Mouse (Mus musculus) hindbrain, embryonic 15.5 days (tissue): ENCODE measurements around the gene Fancm. TPM values are rescaled to one million over a fixed set of nuclear protein-coding genes. Genes with fewer than 3 reads are reported as not detected.

Experiments
- ATAC-seq: fragments of 200-750 bp; cut with Nextera tagmentation; 2 replicates; pipeline ENCODE4 v1.8.0; 2017; ENCODE audit warnings: low read depth, moderate number of reproducible peaks, moderate TSS enrichment; ENCODE audit not compliant: low FRiP score
- H3K27ac ChIP-seq: fragments of 300-500 bp; sonication (generic); replicated peaks from 2 replicates; pipeline ENCODE4 v1.5.1; 2015; ENCODE audit warnings: mild to moderate bottlenecking, inconsistent platforms
- H3K27me3 ChIP-seq: fragments of 300-500 bp; sonication (generic); 2 replicates; pipeline ENCODE4 v1.6.1; 2015; ENCODE audit warnings: control low read depth, inconsistent platforms
- H3K36me3 ChIP-seq: fragments of 300-500 bp; sonication (generic); 2 replicates; pipeline ENCODE4 v1.6.1; 2015; ENCODE audit warnings: control low read depth, inconsistent platforms
- H3K4me1 ChIP-seq: fragments of 300-500 bp; sonication (generic); replicated peaks from 2 replicates; pipeline ENCODE4 v1.6.1; 2015; ENCODE audit warnings: control low read depth, inconsistent platforms
- H3K4me2 ChIP-seq: fragments of 300-500 bp; sonication (generic); 2 replicates; pipeline ENCODE4 v1.6.1; 2015; ENCODE audit warnings: moderate library complexity, mild to moderate bottlenecking, inconsistent platforms
- H3K4me3 ChIP-seq: fragments of 300-500 bp; sonication (generic); 2 replicates; pipeline ENCODE4 v1.5.1; 2015; ENCODE audit warnings: mild to moderate bottlenecking, inconsistent platforms
- H3K9ac ChIP-seq: fragments of 300-500 bp; sonication (generic); 2 replicates; pipeline ENCODE4 v1.6.1; 2015; ENCODE audit warnings: inconsistent platforms
- H3K9me3 ChIP-seq: fragments of 300-500 bp; sonication (generic); 2 replicates; pipeline ENCODE4 v1.6.1; 2016; ENCODE audit warnings: control low read depth, inconsistent platforms
- WGBS: fragments of 180-500 bp; shearing (Covaris S2); methylation state at CpG from one replicate; pipeline ENCODE4 v1.1.7; 2015; 5-methylcytosine and 5-hydroxymethylcytosine counted together
- polyA plus RNA-seq: library from polyadenylated mRNA; unstranded; fragments of >200 nt; fragmentation: Nextera tagmentation; extraction: Ambion mirVana; gene quantifications from 2 replicates; pipeline ENCODE4 v1.2.1, GENCODE M21; 2015

Gene Fancm
- 6.3 and 7.2 TPM in 2 replicates for polyA plus RNA-seq

DNA sequence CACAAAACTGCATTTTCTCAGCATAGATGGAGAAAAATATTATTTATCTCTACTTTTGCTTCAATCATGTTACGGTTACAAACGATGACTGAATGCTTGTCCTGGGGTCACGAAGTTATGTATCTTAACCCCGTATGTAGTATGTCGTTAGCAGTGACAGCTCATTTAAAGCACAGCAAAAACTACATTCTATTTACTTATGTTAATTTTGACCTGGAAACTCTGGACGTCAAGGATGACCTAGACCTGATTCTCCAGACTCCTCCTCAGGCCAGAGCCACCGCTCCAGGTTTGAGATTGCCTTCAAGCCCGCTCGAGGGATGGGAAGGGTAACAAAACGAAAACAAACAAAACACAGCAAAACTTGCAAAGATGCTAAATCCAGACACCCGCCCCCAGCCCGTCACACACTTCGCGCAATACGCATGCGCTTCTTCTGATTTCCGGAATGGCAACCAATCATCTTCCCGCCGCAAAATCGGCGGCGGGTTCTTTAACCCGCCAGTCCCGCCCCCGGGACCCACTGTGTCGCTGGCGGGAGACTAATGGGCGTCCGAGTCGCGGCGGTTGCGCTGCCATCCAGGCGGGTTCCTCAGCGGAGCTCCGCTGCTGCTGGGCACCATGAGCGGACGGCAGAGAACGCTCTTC is at the start of gene Fancm:
TSS of gene Fancm (plus strand) at position 519 of the 648 bp plus-strand sequence.
- peak within 1 kb of the TSS; percentile 98 for H3K27ac ChIP-seq
- 2% methylated on average over 39 of the region's 39 CpGs for WGBS

DNA sequence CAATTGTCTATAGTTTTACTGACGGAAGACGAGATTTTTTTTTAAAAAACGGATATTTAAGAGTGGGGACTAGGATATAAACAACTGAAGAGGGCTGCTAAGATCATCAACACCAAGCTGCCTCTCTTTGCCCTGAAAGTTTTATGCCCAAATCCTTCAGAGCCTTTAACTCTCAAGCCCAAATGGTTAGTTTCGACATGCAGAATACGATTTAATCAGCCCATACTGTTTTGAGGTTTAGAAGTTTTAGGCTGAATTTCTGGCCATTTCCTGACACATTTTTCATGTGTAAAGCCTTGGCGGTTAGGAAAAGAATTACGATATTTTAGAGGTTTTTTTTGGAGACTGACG is 39.6 kb upstream of the Fancm start:
- no peaks in the 10 kb centered on the region for H3K27me3 ChIP-seq
- no peak overlapping the region for H3K9ac ChIP-seq
- peak; percentile 28; the same call in 1 of the 2 replicates for ATAC-seq
- H3K36me3 ChIP-seq = no peaks in the 10 kb centered on the region
- peaks cover 25% of the 10 kb centered on the region for H3K4me1 ChIP-seq
- H3K9me3 ChIP-seq = no peaks in the 10 kb centered on the region
- peak overlapping the region; percentile 67 for H3K4me2 ChIP-seq
- H3K27ac ChIP-seq = no peak overlapping the region
- 49% methylated on average over 8 of the region's 8 CpGs for WGBS
- H3K4me3 ChIP-seq = peak overlapping the region; percentile 95

More for the DNA sequence above, at the start of gene Fancm:
- Histone ChIP-seq H3K9me3 (no peaks in the 10 kb centered on the region), H3K9ac (peak within 1 kb of the TSS; percentile 90), H3K4me2 (peak within 1 kb of the TSS; percentile 88), H3K36me3 (0 out of 2 replicates have a peak, but pooled peaks cover 2% of the 10 kb centered on the region), H3K4me3 (peak within 1 kb of the TSS; percentile 92), H3K4me1 (peaks cover 36% of the 10 kb centered on the region), H3K27me3 (no peaks in the 10 kb centered on the region)
- peak; percentile 40 for ATAC-seq

DNA sequence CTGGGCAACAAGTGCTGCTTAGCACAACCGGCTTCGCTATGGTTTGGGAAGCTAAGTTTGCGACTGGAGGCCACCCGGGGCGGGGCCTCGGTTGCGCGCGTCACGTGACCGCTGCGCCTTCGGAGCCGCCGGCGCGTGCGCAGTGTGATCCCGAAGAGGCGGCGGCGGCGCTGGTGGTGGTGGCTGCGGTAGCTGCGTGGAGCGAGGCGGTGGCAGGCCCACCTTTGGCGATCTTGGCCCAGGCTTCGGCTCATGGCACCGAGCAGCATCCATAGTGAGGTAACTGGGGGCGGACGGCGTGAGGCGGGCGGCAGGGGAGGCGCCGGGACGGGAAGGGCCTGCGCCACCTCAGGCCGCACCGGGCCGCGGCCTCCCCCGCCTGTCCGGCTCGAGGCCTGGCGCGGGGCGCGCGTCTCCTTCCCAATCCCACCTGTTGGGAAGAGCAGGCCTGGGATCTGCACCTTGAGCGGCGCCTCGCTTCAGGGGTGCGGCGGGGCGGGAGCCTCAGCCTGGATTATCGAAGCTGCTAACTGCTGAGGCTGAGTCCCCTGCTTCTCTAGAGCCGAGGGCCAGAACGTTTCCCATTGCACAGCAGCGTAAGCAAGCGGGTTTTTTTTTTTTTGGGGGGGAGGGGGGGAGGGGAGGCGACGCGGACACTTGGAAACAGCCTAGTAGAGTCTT is 39.1 kb upstream of the Fancm start, which contains the start of gene Prpf39:
TSS of gene Prpf39 (plus strand) at position 144 of the 681 bp plus-strand sequence.
- Histone ChIP-seq H3K36me3 (no peaks in the 10 kb centered on the region), H3K4me2 (peak within 1 kb of the TSS; percentile 67), H3K4me3 (peak within 1 kb of the TSS; percentile 95), H3K27ac (peak within 1 kb of the TSS; percentile 88), H3K4me1 (peaks cover 25% of the 10 kb centered on the region), H3K9me3 (no peaks in the 10 kb centered on the region), H3K9ac (peak within 1 kb of the TSS; percentile 88), H3K27me3 (no peaks in the 10 kb centered on the region)
- under 1% methylated on average over 65 of the region's 65 CpGs for WGBS
- peak; percentile 95 for ATAC-seq

DNA sequence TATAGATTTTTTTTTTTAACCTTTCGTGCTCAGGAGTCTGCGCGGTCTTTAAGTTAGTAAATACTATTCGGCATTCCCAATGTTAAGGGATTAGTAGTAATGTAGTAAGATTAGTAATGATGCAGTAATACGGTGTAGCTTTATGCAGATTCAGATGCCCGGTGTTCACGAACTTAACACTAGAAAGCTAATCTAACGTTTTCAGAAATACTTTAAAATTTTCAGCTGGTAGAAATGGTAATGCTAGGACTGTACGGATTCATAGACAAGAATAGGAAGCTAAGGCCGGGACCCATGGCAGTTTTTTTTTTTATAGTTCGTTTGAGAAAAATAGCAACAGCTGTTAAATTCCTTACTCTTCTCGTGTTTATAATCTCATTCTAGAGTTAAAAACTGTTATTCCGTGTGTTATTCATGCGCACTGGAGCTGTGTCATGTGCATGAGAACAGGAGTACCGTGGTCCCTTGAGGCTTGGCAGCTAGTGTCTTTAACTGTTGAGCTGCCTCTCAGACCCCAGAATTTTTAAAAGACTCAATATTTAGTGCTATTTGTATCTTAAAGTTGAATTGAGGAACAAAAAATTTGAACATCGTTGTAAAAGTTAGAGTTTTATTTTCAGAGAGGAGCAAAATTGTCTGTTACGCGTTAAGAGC is 38.4 kb upstream of the Fancm start:
- Histone ChIP-seq H3K9ac (peak overlapping the region; percentile 88), H3K9me3 (no peaks in the 10 kb centered on the region), H3K27ac (no peak overlapping the region), H3K4me1 (peaks cover 25% of the 10 kb centered on the region), H3K27me3 (no peaks in the 10 kb centered on the region), H3K36me3 (no peaks in the 10 kb centered on the region), H3K4me3 (peak overlapping the region; percentile 95), H3K4me2 (peak overlapping the region; percentile 67)
- WGBS = 17% methylated on average over 18 of the region's 18 CpGs
- ATAC-seq = peak; percentile 13

DNA sequence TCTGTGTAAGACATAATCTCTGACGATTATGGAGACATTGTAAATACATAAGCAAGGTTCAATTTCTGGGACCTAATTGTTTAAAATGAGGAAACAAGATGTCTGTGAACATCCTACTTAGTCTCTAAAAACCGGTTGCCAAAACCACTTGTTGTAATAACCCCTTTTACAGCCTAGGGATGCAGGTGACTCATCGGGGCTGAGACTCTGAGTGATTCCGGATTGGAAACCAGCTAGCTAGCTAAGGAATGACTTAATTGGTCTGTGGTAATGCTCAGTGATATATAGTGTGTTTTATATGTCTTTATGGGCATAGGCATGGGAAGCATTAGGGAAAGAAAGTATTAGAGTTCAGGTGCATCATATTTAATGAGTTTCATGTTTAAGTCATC is 37.9 kb upstream of the Fancm start:
- H3K4me3 ChIP-seq = peak overlapping the region; percentile 95
- 54% methylated on average over 4 of the region's 4 CpGs for WGBS
- H3K27ac ChIP-seq = no peak overlapping the region
- H3K9me3 ChIP-seq = no peaks in the 10 kb centered on the region
- H3K36me3 ChIP-seq = peaks cover 3% of the 10 kb centered on the region; the same call in 1 of the 2 replicates
- ATAC-seq = no peak
- H3K27me3 ChIP-seq = no peaks in the 10 kb centered on the region
- H3K4me2 ChIP-seq = peak overlapping the region; percentile 67
- H3K9ac ChIP-seq = peak overlapping the region; percentile 88
- peaks cover 25% of the 10 kb centered on the region for H3K4me1 ChIP-seq

DNA sequence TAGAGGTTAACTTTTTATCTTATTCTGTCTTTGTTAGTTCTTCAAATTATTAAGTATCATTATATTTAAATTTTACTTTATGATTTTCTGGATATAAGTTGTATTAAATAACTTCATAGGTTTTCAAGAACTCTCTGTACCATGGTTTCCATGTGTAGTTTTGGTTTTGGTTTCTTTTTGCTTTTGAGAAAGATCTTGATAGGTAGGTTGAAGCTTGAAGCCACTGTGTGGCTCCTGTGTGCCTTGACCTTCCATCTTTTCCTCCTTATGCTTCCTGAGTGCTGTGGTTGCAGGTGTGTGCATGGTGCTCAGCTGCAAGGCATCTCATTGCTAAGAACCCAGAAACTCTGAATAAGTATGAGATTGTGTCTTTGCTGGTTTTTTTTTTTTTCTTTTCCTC is 26.6 kb upstream of the Fancm start:
- no peak for ATAC-seq
- no peak overlapping the region for H3K4me3 ChIP-seq
- peaks cover 27% of the 10 kb centered on the region for H3K36me3 ChIP-seq
- H3K4me1 ChIP-seq = no peaks in the 10 kb centered on the region
- no peak overlapping the region for H3K9ac ChIP-seq
- H3K27ac ChIP-seq = no peak overlapping the region
- H3K27me3 ChIP-seq = no peaks in the 10 kb centered on the region
- H3K4me2 ChIP-seq = no peak overlapping the region
- no peaks in the 10 kb centered on the region for H3K9me3 ChIP-seq

DNA sequence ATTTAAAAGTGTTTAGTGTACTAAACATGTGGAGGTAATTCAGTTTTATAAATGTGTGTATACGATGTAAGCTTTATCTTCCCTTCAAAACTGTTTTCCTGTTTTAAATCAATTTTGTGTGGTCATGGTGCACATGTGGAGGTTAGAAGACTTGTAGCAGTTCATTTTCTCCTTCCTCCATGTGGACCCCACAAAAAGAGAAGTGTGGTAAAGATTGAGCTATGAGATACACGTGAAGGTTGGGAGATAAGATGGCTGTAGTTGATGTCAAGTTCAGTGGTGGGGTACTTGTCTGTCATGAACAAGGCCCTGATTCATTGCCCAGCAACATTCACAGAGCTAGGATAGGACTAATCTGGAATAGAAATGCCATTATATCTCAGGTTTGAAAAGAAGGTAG is 17.2 kb upstream of the Fancm start:
- Histone ChIP-seq H3K4me3 (no peak overlapping the region), H3K9ac (no peak overlapping the region), H3K4me2 (no peak overlapping the region), H3K4me1 (no peaks in the 10 kb centered on the region), H3K27ac (no peak overlapping the region), H3K36me3 (peaks cover 59% of the 10 kb centered on the region), H3K9me3 (no peaks in the 10 kb centered on the region), H3K27me3 (no peaks in the 10 kb centered on the region)
- WGBS = 91% methylated on average over 2 of the region's 2 CpGs
- ATAC-seq = no peak

DNA sequence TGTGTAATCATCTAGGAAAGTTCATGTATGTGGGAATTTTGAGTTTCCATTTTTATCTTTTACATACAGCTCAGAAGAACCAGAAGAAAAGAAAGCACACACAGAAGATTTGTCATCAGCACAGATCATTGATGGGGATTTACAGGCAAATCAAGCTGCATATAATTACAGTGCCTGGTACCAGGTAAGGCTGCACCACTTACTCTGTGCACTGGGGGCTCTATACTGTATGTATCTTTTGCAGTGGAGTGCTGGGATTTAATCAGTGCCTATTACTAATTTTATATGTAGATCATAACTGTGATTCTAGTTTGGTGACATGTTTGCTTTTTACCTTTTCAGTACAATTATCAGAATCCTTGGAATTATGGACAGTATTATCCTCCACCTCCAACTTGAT is 14.3 kb upstream of the Fancm start:
- Histone ChIP-seq H3K27me3 (no peaks in the 10 kb centered on the region), H3K36me3 (peaks cover 64% of the 10 kb centered on the region), H3K9ac (no peak overlapping the region), H3K4me1 (no peaks in the 10 kb centered on the region), H3K4me2 (no peak overlapping the region), H3K27ac (no peak overlapping the region), H3K9me3 (no peaks in the 10 kb centered on the region), H3K4me3 (no peak overlapping the region)
- ATAC-seq = no peak

DNA sequence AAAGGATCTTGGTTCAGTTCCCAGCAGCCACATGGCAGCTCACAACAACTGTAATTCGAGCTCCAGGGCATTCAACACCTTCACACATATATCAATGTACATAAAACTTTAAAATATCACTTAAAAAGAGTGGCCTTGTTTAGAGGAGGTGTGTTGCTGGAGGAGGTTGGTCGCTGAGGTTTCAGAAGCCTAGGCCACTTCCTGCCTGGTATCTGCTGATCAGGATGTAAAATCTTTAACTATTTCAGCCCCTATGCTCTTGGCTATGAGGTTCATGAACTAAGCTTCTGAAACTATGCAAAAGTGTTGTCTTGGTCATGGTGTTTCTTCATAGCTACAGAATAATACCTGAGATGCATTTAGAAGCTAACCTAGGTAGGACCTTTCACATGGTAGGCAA is 10.2 kb upstream of the Fancm start:
- no peaks in the 10 kb centered on the region for H3K4me1 ChIP-seq
- no peak for ATAC-seq
- no peaks in the 10 kb centered on the region for H3K9me3 ChIP-seq
- H3K9ac ChIP-seq = no peak overlapping the region
- WGBS = 83% methylated on average over 2 of the region's 2 CpGs
- no peak overlapping the region for H3K4me2 ChIP-seq
- H3K27me3 ChIP-seq = no peaks in the 10 kb centered on the region
- no peak overlapping the region for H3K27ac ChIP-seq
- no peak overlapping the region for H3K4me3 ChIP-seq
- H3K36me3 ChIP-seq = peaks cover 57% of the 10 kb centered on the region

DNA sequence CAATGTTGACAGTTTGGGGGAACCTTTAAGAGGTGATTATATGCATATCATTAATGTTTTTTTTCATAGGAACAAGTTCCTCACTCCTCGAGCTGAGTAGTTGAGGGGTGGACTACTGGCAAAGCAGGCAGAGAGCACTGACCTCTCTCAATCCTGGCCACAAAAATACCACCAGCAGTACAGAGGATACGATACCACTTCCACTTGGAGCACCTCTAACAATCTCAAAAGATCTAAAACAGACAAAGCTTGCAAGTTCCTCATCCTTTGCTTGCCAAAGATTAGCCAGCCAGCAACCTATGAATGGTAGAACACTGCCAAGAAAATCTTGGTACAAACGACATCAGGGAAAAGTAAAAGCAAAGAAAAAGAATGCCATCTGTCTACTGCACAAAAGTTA is 9.2 kb upstream of the Fancm start:
- WGBS = 73% methylated on average over 3 of the region's 3 CpGs
- H3K36me3 ChIP-seq = peaks cover 49% of the 10 kb centered on the region
- no peak for ATAC-seq

DNA sequence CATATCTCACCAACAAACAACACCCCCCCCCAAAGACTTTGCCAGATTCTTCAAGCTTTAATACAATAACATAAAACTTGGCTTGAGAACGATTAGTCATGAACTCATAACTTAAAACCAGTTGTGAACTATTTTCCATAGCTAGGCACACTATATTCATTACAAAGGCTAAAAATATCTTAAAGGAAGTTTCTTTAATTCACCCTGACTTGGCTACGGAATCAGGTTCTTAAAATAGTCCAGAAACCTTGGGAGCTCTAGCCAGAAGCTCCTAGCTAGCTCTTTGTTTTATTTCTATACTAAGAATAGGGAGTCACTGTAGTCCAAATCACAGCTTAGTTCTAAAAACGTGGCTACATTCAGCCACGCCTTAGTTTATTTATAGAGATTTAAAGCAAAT is 7.0 kb upstream of the Fancm start:
- Histone ChIP-seq H3K27me3 (no peaks in the 10 kb centered on the region), H3K4me2 (no peak overlapping the region), H3K27ac (no peak overlapping the region), H3K4me3 (no peak overlapping the region), H3K9ac (no peak overlapping the region), H3K4me1 (peaks cover 6% of the 10 kb centered on the region), H3K36me3 (peaks cover 36% of the 10 kb centered on the region), H3K9me3 (no peaks in the 10 kb centered on the region)
- 89% methylated on average over 4 of the region's 4 CpGs for WGBS
- no peak for ATAC-seq

More for the DNA sequence above, 9.2 kb upstream of the Fancm start:
- no peaks in the 10 kb centered on the region for H3K27me3 ChIP-seq
- H3K9me3 ChIP-seq = no peaks in the 10 kb centered on the region
- H3K4me2 ChIP-seq = no peak overlapping the region
- no peak overlapping the region for H3K27ac ChIP-seq
- no peak overlapping the region for H3K4me3 ChIP-seq
- H3K4me1 ChIP-seq = no peaks in the 10 kb centered on the region
- no peak overlapping the region for H3K9ac ChIP-seq

DNA sequence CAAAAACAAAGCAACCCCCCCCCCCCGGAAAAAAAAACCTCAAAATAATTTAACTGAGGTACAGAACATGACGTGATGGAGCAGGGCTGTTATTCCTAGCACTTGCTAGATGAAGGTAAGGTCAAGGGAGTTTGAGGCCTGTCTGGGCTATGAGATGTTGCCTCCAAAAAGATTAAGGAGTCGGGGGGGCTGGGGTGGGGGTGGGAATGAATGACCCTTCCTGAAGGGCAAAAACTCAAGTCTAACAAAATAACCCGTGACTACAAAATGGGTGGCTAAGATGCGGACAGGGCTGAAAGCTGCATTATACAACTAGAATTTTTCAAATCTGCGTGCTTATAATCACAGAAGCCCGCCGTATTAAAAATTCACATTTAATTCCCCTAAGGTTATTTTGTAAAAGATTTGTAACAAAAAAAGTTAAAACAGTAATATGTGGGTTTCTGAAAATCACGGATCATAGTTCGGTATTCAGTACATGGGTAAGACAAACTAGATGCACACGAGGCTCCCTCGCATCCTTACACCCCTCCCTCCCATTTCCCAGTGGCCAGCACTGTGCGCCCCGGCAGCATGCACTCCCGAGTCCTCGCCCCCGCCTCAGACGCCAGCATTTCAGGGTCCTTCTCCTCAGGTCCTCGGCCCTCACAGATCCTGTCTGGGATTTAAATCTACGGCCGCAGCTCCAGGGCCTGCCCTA is 2.3 kb upstream of the Fancm start:
- H3K36me3 ChIP-seq = peaks cover 11% of the 10 kb centered on the region
- no peaks in the 10 kb centered on the region for H3K27me3 ChIP-seq
- H3K4me2 ChIP-seq = peak overlapping the region; percentile 88
- peak; percentile 55 for ATAC-seq
- no peaks in the 10 kb centered on the region for H3K9me3 ChIP-seq
- H3K9ac ChIP-seq = peak overlapping the region; percentile 90
- 4% methylated on average over 21 of the region's 21 CpGs for WGBS
- peaks cover 34% of the 10 kb centered on the region for H3K4me1 ChIP-seq
- peak overlapping the region; percentile 98 for H3K27ac ChIP-seq
- peak overlapping the region; percentile 92 for H3K4me3 ChIP-seq
